Comparison of ENCODE assay signal across 16 mouse cellular contexts in the genomic region with DNA sequence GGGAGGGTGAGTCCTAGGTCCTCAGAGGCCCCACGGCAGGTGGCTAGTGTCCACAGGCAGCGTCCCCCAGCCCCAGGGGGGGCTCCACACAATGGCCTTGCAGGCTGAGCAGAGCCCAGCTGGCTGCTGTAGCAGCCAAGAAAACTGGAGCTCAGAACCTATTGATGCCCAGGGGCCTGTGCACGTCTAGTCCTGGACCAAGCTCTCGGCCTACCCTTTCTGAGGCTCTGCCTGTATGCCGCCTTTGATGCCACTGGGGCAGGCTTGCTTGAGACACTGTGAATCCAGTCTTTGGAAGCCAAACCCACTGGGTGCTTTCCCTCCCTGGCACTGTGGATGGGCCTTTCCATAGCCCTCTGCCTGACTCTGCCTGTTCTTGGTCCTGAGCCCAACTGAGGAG. TPM values are rescaled to one million over a fixed set of nuclear protein-coding genes. Genes with fewer than 3 reads are reported as not detected.
A peak's percentile ranks its signal among the peaks of the same experiment; 100 is the strongest.
DNase-seq lines count a peak whose midpoint lies in the region; ATAC-seq lines count a peak whose summit lies in the region.
"Had no signal": no experiment of that assay in that cellular context is flagged by ENCODE, and none has a peak within 500 bp of the region (broad histone marks: within the 10 kb centered on the region; RNA-seq: fewer than 3 reads in every experiment).

No protein-coding gene starts in this region.

- H3K4me2 ChIP-seq in forebrain, embryonic 11.5 days (ENCODE audit: low read depth, low read length, severe bottlenecking) = no peak overlapping the region
- H3K4me2 ChIP-seq: heart, embryonic 15.5 days; lung, embryonic 15.5 days had no signal

- no peak for ATAC-seq in forebrain, embryonic 11.5 days (replicated peaks; ENCODE audit: low FRiP score)

- DNase-seq in forebrain, embryonic 10.5 days (ENCODE audit: extremely low spot score, low spot score) = no peak
- no peak for DNase-seq in forebrain, embryonic 11.5 days (ENCODE audit: low spot score)
- DNase-seq in right cerebral cortex, postnatal 10 days (ENCODE audit: low spot score in 2 of 2) = peak; percentile 71 to 79
- no peak for DNase-seq in right cerebral cortex, postnatal 4 days
- peak; percentile 43 to 58 for DNase-seq in layer of hippocampus, postnatal 10 days (ENCODE audit: low spot score in 2 of 2)
- DNase-seq in retina, embryonic 14.5 days (ENCODE audit: low spot score) = peak; percentile 54
- DNase-seq in urinary bladder, postnatal 4 days (ENCODE audit: low spot score in 2 of 2) = no peak
- no peak for DNase-seq in adrenal gland, postnatal 14 days
- DNase-seq: B cell, adult 2 months; gastrocnemius, adult 2 months; kidney, adult 18-20 months had no signal

- no peaks in the 10 kb centered on the region for H3K9me3 ChIP-seq in forebrain, embryonic 10.5 days
- H3K9me3 ChIP-seq in forebrain, embryonic 11.5 days (ENCODE audit: control insufficient read depth, low read length) = no peaks in the 10 kb centered on the region
- H3K9me3 ChIP-seq: heart, embryonic 15.5 days; lung, embryonic 15.5 days had no signal

- peaks cover 3% of the 10 kb centered on the region; the same call in 1 of the 2 replicates for H3K27me3 ChIP-seq in forebrain, embryonic 10.5 days (ENCODE audit: poor library complexity, severe bottlenecking)
- H3K27me3 ChIP-seq in forebrain, embryonic 11.5 days (ENCODE audit: control insufficient read depth, insufficient read depth, low read length) = no peaks in the 10 kb centered on the region
- H3K27me3 ChIP-seq: lung, embryonic 15.5 days had no signal

- peak overlapping the region; percentile 65; the same call in 1 of the 2 replicates for H3K27ac ChIP-seq in forebrain, embryonic 10.5 days
- no peak overlapping the region for H3K27ac ChIP-seq in forebrain, embryonic 11.5 days (ENCODE audit: low read depth, low read length)
- H3K27ac ChIP-seq: gastrocnemius, adult 2 months; heart, embryonic 15.5 days; lung, embryonic 15.5 days had no signal

- no peak overlapping the region for H3K4me3 ChIP-seq in forebrain, embryonic 10.5 days
- H3K4me3 ChIP-seq in forebrain, embryonic 11.5 days (ENCODE audit: low read depth, low read length) = no peak overlapping the region
- H3K4me3 ChIP-seq: gastrocnemius, adult 2 months; heart, embryonic 15.5 days; lung, embryonic 15.5 days had no signal

- WGBS in forebrain, embryonic 10.5 days = 78% methylated on average over 5 of the region's 5 CpGs
- 68% methylated on average over 5 of the region's 5 CpGs for WGBS in forebrain, embryonic 11.5 days

- H3K4me1 ChIP-seq in forebrain, embryonic 10.5 days = peaks cover 19% of the 10 kb centered on the region
- H3K4me1 ChIP-seq in forebrain, embryonic 11.5 days (replicated peaks; ENCODE audit: control insufficient read depth, insufficient read depth, low read length) = no peaks in the 10 kb centered on the region

- no peak overlapping the region for H3K9ac ChIP-seq in forebrain, embryonic 11.5 days (ENCODE audit: low read length)
- H3K9ac ChIP-seq: heart, embryonic 15.5 days; lung, embryonic 15.5 days had no signal

- H3K36me3 ChIP-seq in forebrain, embryonic 10.5 days (replicated peaks) = no peaks in the 10 kb centered on the region
- H3K36me3 ChIP-seq in forebrain, embryonic 11.5 days (ENCODE audit: control insufficient read depth, insufficient read depth, low read length) = no peaks in the 10 kb centered on the region
- H3K36me3 ChIP-seq: heart, embryonic 15.5 days; lung, embryonic 15.5 days had no signal

RNA-seq across cellular contexts. Expression of a gene that starts 22.4 kb away (rescaled TPM):
- 0.10 TPM in 1 of 2 replicates, not detected in the other for polyA plus RNA-seq in forebrain, embryonic 10.5 days (2016; fragmentation: Nextera tagmentation; extraction: Ambion mirVana)
- 0.24 TPM in 1 of 2 replicates, not detected in the other for polyA plus RNA-seq in forebrain, embryonic 11.5 days (2014; fragmentation: Nextera tagmentation; extraction: Ambion mirVana)
- total RNA-seq in layer of hippocampus, postnatal 10 days (2021) = under 1 TPM; 0.18 to 0.38 TPM
- 0.15 TPM in 1 of 2 replicates, not detected in the other for total RNA-seq in adrenal gland, postnatal 14 days (2021)
- total RNA-seq: gastrocnemius, adult 2 months; MEL had no signal
- polyA plus RNA-seq: embryonic facial prominence, embryonic 14.5 days; spleen, adult 2 months had no signal

RNA-seq across cellular contexts. Expression of a gene that starts 51.0 kb away (rescaled TPM):
- 10.9 and 12.1 TPM in 2 replicates for polyA plus RNA-seq in forebrain, embryonic 10.5 days (2016; fragmentation: Nextera tagmentation; extraction: Ambion mirVana)
- polyA plus RNA-seq in forebrain, embryonic 11.5 days (2014; fragmentation: Nextera tagmentation; extraction: Ambion mirVana) = 7.3 and 7.5 TPM in 2 replicates
- total RNA-seq in layer of hippocampus, postnatal 10 days (2021) = 10 to 100 TPM; 62.7 to 66.3 TPM
- 1.4 and 1.6 TPM in 2 replicates for total RNA-seq in adrenal gland, postnatal 14 days (2021)
- total RNA-seq: MEL had no signal

RNA-seq across cellular contexts. Expression of a gene that starts 59.4 kb away (rescaled TPM):
- 22.0 and 24.0 TPM in 2 replicates for polyA plus RNA-seq in forebrain, embryonic 10.5 days (2016; fragmentation: Nextera tagmentation; extraction: Ambion mirVana)
- polyA plus RNA-seq in forebrain, embryonic 11.5 days (2014; fragmentation: Nextera tagmentation; extraction: Ambion mirVana) = 18.3 and 20.7 TPM in 2 replicates
- 10 to 100 TPM; 23.1 to 26.4 TPM for total RNA-seq in layer of hippocampus, postnatal 10 days (2021)
- 40.2 and 40.6 TPM in 2 replicates for total RNA-seq in adrenal gland, postnatal 14 days (2021)

Comparison
In these comparisons a context has a peak if more than half of its experiments do, and no peak if none do; other contexts are left out.
1. DNase-seq: peak in right cerebral cortex, postnatal 10 days (2 of 2), layer of hippocampus, postnatal 10 days (2 of 2) and retina, embryonic 14.5 days (single experiment); none in forebrain, embryonic 10.5 days (single experiment), forebrain, embryonic 11.5 days (single experiment), right cerebral cortex, postnatal 4 days (single experiment), urinary bladder, postnatal 4 days (0 of 2) and adrenal gland, postnatal 14 days (single experiment).
2. RNA of a gene that starts 51.0 kb away (total RNA-seq): 62.7 to 66.3 TPM in layer of hippocampus, postnatal 10 days; 1.4 to 1.6 TPM in adrenal gland, postnatal 14 days; every median in the first group is over 10 times any median in the second.